Mouse (Mus musculus): ENCODE data around the gene Phc2. TPM values are rescaled to one million over a fixed set of nuclear protein-coding genes. Genes with fewer than 3 reads are reported as not detected.

The Phc2 gene
- polyA plus RNA-seq, 1 experiment from 2014 or later, result 4.2 TPM

- peak; percentile 28 for ATAC-seq (ENCODE audit: low read depth)
- 5% methylated on average over 9 of the region's 9 CpGs for WGBS (ENCODE audit: insufficient replicate concordance)
Observed at GRCm38 (mm10) chr4:128706626-128707025, 52.1 kb downstream of the Phc2 start.

GRCm38 (mm10) chr4:128707384-128707783, 52.9 kb downstream of the Phc2 start:
- Histone ChIP-seq H3K9ac (ENCODE audit: low read depth, low read length) (no peak overlapping the region), H3K9me3 (replicated peaks; ENCODE audit: control insufficient read depth, low read length) (no peaks in the 10 kb centered on the region), H3K27me3 (ENCODE audit: control insufficient read depth, insufficient read depth, low read depth, low read length) (peaks cover 5% of the 10 kb centered on the region; the same call in 1 of the 2 replicates), H3K4me3 (ENCODE audit: low read depth, low read length) (no peak overlapping the region), H3K4me1 (ENCODE audit: control insufficient read depth, low read depth, low read length) (peaks cover 19% of the 10 kb centered on the region), H3K4me2 (ENCODE audit: low read depth, low read length) (no peak overlapping the region), H3K27ac (ENCODE audit: low read length) (no peak overlapping the region), H3K36me3 (ENCODE audit: control insufficient read depth, insufficient read depth) (no peaks in the 10 kb centered on the region)
- ATAC-seq (ENCODE audit: low read depth), result no peak
- WGBS (ENCODE audit: insufficient replicate concordance), result 39% methylated on average over 4 of the region's 4 CpGs

More at GRCm38 (mm10) chr4:128706626-128707025, 52.1 kb downstream of the Phc2 start:
- H3K27ac ChIP-seq (ENCODE audit: low read length), result no peak overlapping the region
- H3K27me3 ChIP-seq (ENCODE audit: control insufficient read depth, insufficient read depth, low read depth, low read length), result peaks cover 5% of the 10 kb centered on the region; the same call in 1 of the 2 replicates
- no peaks in the 10 kb centered on the region for H3K36me3 ChIP-seq (ENCODE audit: control insufficient read depth, insufficient read depth)
- no peak overlapping the region for H3K9ac ChIP-seq (ENCODE audit: low read depth, low read length)
- H3K4me3 ChIP-seq (ENCODE audit: low read depth, low read length), result no peak overlapping the region
- H3K4me2 ChIP-seq (ENCODE audit: low read depth, low read length), result no peak overlapping the region
- no peaks in the 10 kb centered on the region for H3K9me3 ChIP-seq (replicated peaks; ENCODE audit: control insufficient read depth, low read length)
- peaks cover 14% of the 10 kb centered on the region for H3K4me1 ChIP-seq (ENCODE audit: control insufficient read depth, low read depth, low read length)

GRCm38 (mm10) chr4:128709061-128709780, 54.7 kb downstream of the Phc2 start:
- peak; percentile 55 for ATAC-seq (ENCODE audit: low read depth)

GRCm38 (mm10) chr4:128709781-128710166, 55.3 kb downstream of the Phc2 start:
- no peaks in the 10 kb centered on the region for H3K9me3 ChIP-seq (replicated peaks; ENCODE audit: control insufficient read depth, low read length)
- no peak overlapping the region for H3K27ac ChIP-seq (ENCODE audit: low read length)
- 72% methylated on average over 12 of the region's 12 CpGs for WGBS (ENCODE audit: insufficient replicate concordance)
- no peak for ATAC-seq (ENCODE audit: low read depth)
- peaks cover 5% of the 10 kb centered on the region; the same call in 1 of the 2 replicates for H3K27me3 ChIP-seq (ENCODE audit: control insufficient read depth, insufficient read depth, low read depth, low read length)
- no peak overlapping the region for H3K4me3 ChIP-seq (ENCODE audit: low read depth, low read length)
- no peaks in the 10 kb centered on the region for H3K36me3 ChIP-seq (ENCODE audit: control insufficient read depth, insufficient read depth)
- H3K9ac ChIP-seq (ENCODE audit: low read depth, low read length), result no peak overlapping the region
- H3K4me2 ChIP-seq (ENCODE audit: low read depth, low read length), result no peak overlapping the region
- peaks cover 19% of the 10 kb centered on the region for H3K4me1 ChIP-seq (ENCODE audit: control insufficient read depth, low read depth, low read length)

More at GRCm38 (mm10) chr4:128709061-128709780, 54.7 kb downstream of the Phc2 start:
- Histone ChIP-seq H3K4me2 (ENCODE audit: low read depth, low read length) (no peak overlapping the region), H3K4me3 (ENCODE audit: low read depth, low read length) (no peak overlapping the region), H3K36me3 (ENCODE audit: control insufficient read depth, insufficient read depth) (no peaks in the 10 kb centered on the region), H3K9me3 (replicated peaks; ENCODE audit: control insufficient read depth, low read length) (no peaks in the 10 kb centered on the region), H3K9ac (ENCODE audit: low read depth, low read length) (no peak overlapping the region), H3K27me3 (ENCODE audit: control insufficient read depth, insufficient read depth, low read depth, low read length) (peaks cover 5% of the 10 kb centered on the region; the same call in 1 of the 2 replicates), H3K4me1 (ENCODE audit: control insufficient read depth, low read depth, low read length) (peaks cover 19% of the 10 kb centered on the region), H3K27ac (ENCODE audit: low read length) (no peak overlapping the region)
- 31% methylated on average over 15 of the region's 15 CpGs for WGBS (ENCODE audit: insufficient replicate concordance)

- WGBS (ENCODE audit: insufficient replicate concordance), result 84% methylated on average over 6 of the region's 6 CpGs
- ATAC-seq (ENCODE audit: low read depth), result no peak
- H3K4me1 ChIP-seq (ENCODE audit: control insufficient read depth, low read depth, low read length), result peaks cover 19% of the 10 kb centered on the region
- H3K9me3 ChIP-seq (replicated peaks; ENCODE audit: control insufficient read depth, low read length), result no peaks in the 10 kb centered on the region
- no peak overlapping the region for H3K27ac ChIP-seq (ENCODE audit: low read length)
- no peak overlapping the region for H3K4me3 ChIP-seq (ENCODE audit: low read depth, low read length)
- H3K4me2 ChIP-seq (ENCODE audit: low read depth, low read length), result no peak overlapping the region
- H3K36me3 ChIP-seq (ENCODE audit: control insufficient read depth, insufficient read depth), result no peaks in the 10 kb centered on the region
- peaks cover 5% of the 10 kb centered on the region; the same call in 1 of the 2 replicates for H3K27me3 ChIP-seq (ENCODE audit: control insufficient read depth, insufficient read depth, low read depth, low read length)
- no peak overlapping the region for H3K9ac ChIP-seq (ENCODE audit: low read depth, low read length)
Observed at GRCm38 (mm10) chr4:128710286-128710685, 55.8 kb downstream of the Phc2 start.

- no peak overlapping the region for H3K9ac ChIP-seq (ENCODE audit: low read depth, low read length)
- no peak overlapping the region for H3K4me2 ChIP-seq (ENCODE audit: low read depth, low read length)
- H3K27ac ChIP-seq (ENCODE audit: low read length), result no peak overlapping the region
- WGBS (ENCODE audit: insufficient replicate concordance), result 64% methylated on average over 9 of the region's 9 CpGs
- ATAC-seq (ENCODE audit: low read depth), result no peak
- peaks cover 5% of the 10 kb centered on the region; the same call in 1 of the 2 replicates for H3K27me3 ChIP-seq (ENCODE audit: control insufficient read depth, insufficient read depth, low read depth, low read length)
- no peaks in the 10 kb centered on the region for H3K36me3 ChIP-seq (ENCODE audit: control insufficient read depth, insufficient read depth)
- no peak overlapping the region for H3K4me3 ChIP-seq (ENCODE audit: low read depth, low read length)
- H3K4me1 ChIP-seq (ENCODE audit: control insufficient read depth, low read depth, low read length), result peaks cover 24% of the 10 kb centered on the region
- no peaks in the 10 kb centered on the region for H3K9me3 ChIP-seq (replicated peaks; ENCODE audit: control insufficient read depth, low read length)
Observed at GRCm38 (mm10) chr4:128710800-128711199, 56.3 kb downstream of the Phc2 start.

GRCm38 (mm10) chr4:128711455-128712135, 57.1 kb downstream of the Phc2 start:
- Histone ChIP-seq H3K4me2 (ENCODE audit: low read depth, low read length) (peak overlapping the region; percentile 66), H3K27me3 (ENCODE audit: control insufficient read depth, insufficient read depth, low read depth, low read length) (peaks cover 5% of the 10 kb centered on the region; the same call in 1 of the 2 replicates), H3K4me1 (ENCODE audit: control insufficient read depth, low read depth, low read length) (peaks cover 27% of the 10 kb centered on the region), H3K9ac (ENCODE audit: low read depth, low read length) (peak overlapping the region; percentile 30), H3K36me3 (ENCODE audit: control insufficient read depth, insufficient read depth) (no peaks in the 10 kb centered on the region), H3K4me3 (ENCODE audit: low read depth, low read length) (peak overlapping the region; percentile 46), H3K9me3 (replicated peaks; ENCODE audit: control insufficient read depth, low read length) (no peaks in the 10 kb centered on the region), H3K27ac (ENCODE audit: low read length) (no peak overlapping the region)
- ATAC-seq (ENCODE audit: low read depth), result peak; percentile 66
- 8% methylated on average over 24 of the region's 24 CpGs for WGBS (ENCODE audit: insufficient replicate concordance)

- ATAC-seq (ENCODE audit: low read depth), result no peak
- Histone ChIP-seq H3K27ac (ENCODE audit: low read length) (no peak overlapping the region), H3K4me1 (ENCODE audit: control insufficient read depth, low read depth, low read length) (peaks cover 27% of the 10 kb centered on the region), H3K4me3 (ENCODE audit: low read depth, low read length) (peak overlapping the region; percentile 46), H3K9me3 (replicated peaks; ENCODE audit: control insufficient read depth, low read length) (no peaks in the 10 kb centered on the region), H3K36me3 (ENCODE audit: control insufficient read depth, insufficient read depth) (no peaks in the 10 kb centered on the region), H3K4me2 (ENCODE audit: low read depth, low read length) (peak overlapping the region; percentile 66), H3K9ac (ENCODE audit: low read depth, low read length) (peak overlapping the region; percentile 30), H3K27me3 (ENCODE audit: control insufficient read depth, insufficient read depth, low read depth, low read length) (peaks cover 5% of the 10 kb centered on the region; the same call in 1 of the 2 replicates)
- WGBS (ENCODE audit: insufficient replicate concordance), result 62% methylated on average over 13 of the region's 13 CpGs
Observed at GRCm38 (mm10) chr4:128712136-128712655, 57.7 kb downstream of the Phc2 start.

Measured in liver, embryonic 16.5 days (tissue).